Comparison of ENCODE assay signal across 9 mouse cellular contexts in the genomic region with DNA sequence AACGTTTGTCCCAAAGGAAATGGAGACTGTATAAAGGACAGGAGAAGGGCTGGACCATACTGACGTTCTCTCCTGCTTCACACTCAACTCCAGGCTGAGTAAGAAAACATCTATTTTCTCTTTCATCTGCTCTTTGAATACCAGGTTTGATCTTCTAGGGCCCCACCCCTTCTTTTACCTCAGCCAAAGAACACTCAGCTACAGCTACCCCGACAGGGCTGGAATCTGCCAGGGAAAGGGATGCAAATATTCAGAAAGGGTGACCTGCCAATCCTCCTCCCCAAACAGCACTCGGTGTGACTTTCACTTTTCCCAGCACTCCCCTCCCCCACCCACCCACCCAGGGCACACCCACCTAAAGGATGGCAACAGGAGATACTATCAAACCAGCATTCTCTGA. TPM values are rescaled to one million over a fixed set of nuclear protein-coding genes. Genes with fewer than 3 reads are reported as not detected.
DNase-seq lines count a peak whose midpoint lies in the region; TF ChIP-seq lines count a peak whose summit lies in the region.
"Had no signal": no experiment of that assay in that cellular context is flagged by ENCODE, and none has a peak within 500 bp of the region (broad histone marks: within the 10 kb centered on the region; RNA-seq: fewer than 3 reads in every experiment).

No protein-coding gene starts in this region.

- no peak for TF ChIP-seq POLR2A in liver, adult 2 months (IDR thresholded peaks at IDR 0.05; ENCODE audit: extremely low read depth, insufficient read depth, low read length)

- peaks cover 32% of the 10 kb centered on the region; the same call in 1 of the 2 replicates for H3K79me2 ChIP-seq in liver, adult 2 months (ENCODE audit: control insufficient read depth, insufficient read depth, low read length)

- H3K4me3 ChIP-seq in liver, adult 2 months (ENCODE audit: insufficient read depth, low read depth, low read length), result peak overlapping the region; percentile 31; the same call in 1 of the 2 replicates
- H3K4me3 ChIP-seq: erythroblast, embryonic 14.5 days had no signal

- H3K36me3 ChIP-seq in liver, adult 2 months (ENCODE audit: control insufficient read depth, insufficient read depth, low read length), result peaks cover 2% of the 10 kb centered on the region; the same call in 1 of the 2 replicates

- H3K27me3 ChIP-seq in liver, adult 2 months (ENCODE audit: control insufficient read depth, insufficient read depth, low read length), result no peaks in the 10 kb centered on the region

- H3K9ac ChIP-seq in liver, adult 2 months (ENCODE audit: low read depth, low read length), result peak overlapping the region; percentile 58

- 0% methylated on average over 4 of the region's 4 CpGs for WGBS in liver, adult 2 months

- H3K27ac ChIP-seq in liver, adult 2 months (replicated peaks; ENCODE audit: insufficient read depth, low read depth, low read length), result peak overlapping the region; percentile 71

- H3K4me1 ChIP-seq in liver, adult 2 months (ENCODE audit: control insufficient read depth, insufficient read depth, low read length), result peaks cover 13% of the 10 kb centered on the region

- no peak for TF ChIP-seq CTCF in liver, adult 2 months (IDR thresholded peaks at IDR 0.05; ENCODE audit: low read depth, low read length)

- peak; percentile 93 for DNase-seq in heart, adult 11 months
- no peak for DNase-seq in heart, postnatal 10 days
- peak; percentile 11 for DNase-seq in urinary bladder, postnatal 14 days (ENCODE audit: low spot score)
- no peak for DNase-seq in urinary bladder, postnatal 36 days (ENCODE audit: low spot score in 2 of 2)
- DNase-seq in liver, adult 2 months (ENCODE audit: extremely low read depth, low read depth, low spot score), result peak; percentile 62
- DNase-seq in ovary, postnatal 10 days (ENCODE audit: low spot score), result no peak
- no peak for DNase-seq in retina, embryonic 14.5 days (ENCODE audit: low spot score)
- DNase-seq in cerebellum, postnatal 4 days (ENCODE audit: low spot score in 2 of 2), result no peak

- intact Hi-C loops in heart, postnatal 10 days (cut with DNase I), result loop anchor here (5.0 kb wide), 1 partner anchor 51 kb away; no protein-coding TSS in a partner anchor

RNA-seq across cellular contexts. Expression of gene Sash1, which starts 2.2 kb away (rescaled TPM):
- total RNA-seq in heart, postnatal 10 days (2021), result 10 to 100 TPM; 53.8 to 63.6 TPM
- total RNA-seq in liver, adult 2 months (2014; rRNA removed), result 21.1 and 27.3 TPM in 2 replicates
- 6.9 and 9.6 TPM in 2 replicates for polyA plus RNA-seq in liver, adult 2 months (2012; rRNA removed)

Comparison
In these comparisons a context has a peak if more than half of its experiments do, and no peak if none do; other contexts are left out.
1. DNase-seq: peak in heart, adult 11 months (single experiment), urinary bladder, postnatal 14 days (single experiment) and liver, adult 2 months (single experiment); none in heart, postnatal 10 days (0 of 2), urinary bladder, postnatal 36 days (0 of 2), ovary, postnatal 10 days (single experiment), retina, embryonic 14.5 days (single experiment) and cerebellum, postnatal 4 days (0 of 2).